Mouse (Mus musculus) left cerebral cortex, postnatal 36 days (tissue): ENCODE data around the gene Ap5z1. TPM values are rescaled to one million over a fixed set of nuclear protein-coding genes. Genes with fewer than 3 reads are reported as not detected.
A peak's percentile ranks its signal among the peaks of the same experiment; 100 is the strongest.

Source experiments
- DNase-seq, 2 experiments: peaks; one replicate each; pipeline ENCODE4 v3.0.0; 2021 to 2022; ENCODE audit warnings: low spot score in 2 of 2, mixed read lengths in 1 of 2
- intact Hi-C: fragments of 180-260 bp; cut with DNase I; formaldehyde crosslinking; loops from one replicate; pipeline ENCODE4 v1.15.1; 2025
- total RNA-seq, 2 experiments: library from RNA; stranded (reverse); gene quantifications; 2 replicates each; pipeline ENCODE4 v1.2.3; 2021

Ap5z1 gene
- total RNA-seq, 2 experiments from 2014 or later: 21.4 to 22.4 TPM

DNA sequence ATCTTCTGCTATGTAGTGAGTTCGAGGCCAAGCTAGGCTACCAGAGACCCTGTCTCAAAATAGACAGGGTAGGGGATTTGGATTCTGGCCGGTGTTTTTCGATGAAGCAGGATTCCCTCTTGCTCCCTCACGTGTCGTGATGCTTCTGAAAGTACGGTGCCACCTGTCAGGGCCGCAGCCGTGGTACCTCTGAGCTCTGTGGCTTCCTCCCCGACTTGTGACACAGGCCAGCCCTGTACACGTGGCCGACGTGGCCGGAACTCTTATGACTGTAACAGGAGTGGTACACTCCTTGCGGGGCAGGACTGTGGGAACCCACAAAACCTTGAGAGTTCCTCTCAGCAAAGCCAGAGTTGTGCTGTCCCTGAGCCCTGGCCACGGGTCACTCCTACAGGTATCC is 28.0 kb upstream of the Ap5z1 start:
- no peak for DNase-seq
- intact Hi-C loops: no loop called here

DNA sequence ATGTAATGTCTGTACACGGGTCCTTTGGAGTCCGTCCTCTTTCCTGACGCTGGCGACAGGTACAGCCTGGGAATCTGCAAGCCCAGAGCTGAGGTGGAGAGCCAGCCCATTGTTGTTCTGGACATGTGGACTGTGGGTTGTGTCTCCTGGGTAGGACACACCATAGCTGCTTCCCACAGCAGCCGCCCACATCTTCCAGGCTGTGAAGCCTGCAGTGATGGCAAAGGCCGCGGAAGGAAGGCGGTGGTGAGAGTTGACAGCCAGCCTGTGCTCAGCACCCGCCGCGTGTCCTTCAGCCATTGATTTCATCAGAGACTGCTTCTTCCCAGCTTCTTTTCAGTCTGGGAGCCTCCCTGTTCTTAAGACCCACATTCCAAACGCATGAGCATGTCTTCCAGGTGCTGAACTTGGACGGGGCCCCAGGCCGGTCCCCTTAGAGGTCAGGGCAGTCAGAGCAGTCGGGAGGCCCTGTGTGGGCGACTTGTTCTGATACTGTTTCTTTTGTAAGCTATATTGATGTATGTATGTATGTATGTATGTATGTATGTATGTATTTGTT is 25.3 kb upstream of the Ap5z1 start:
- intact Hi-C loops: no loop called here
- peak; percentile 67 to 74 for DNase-seq

DNA sequence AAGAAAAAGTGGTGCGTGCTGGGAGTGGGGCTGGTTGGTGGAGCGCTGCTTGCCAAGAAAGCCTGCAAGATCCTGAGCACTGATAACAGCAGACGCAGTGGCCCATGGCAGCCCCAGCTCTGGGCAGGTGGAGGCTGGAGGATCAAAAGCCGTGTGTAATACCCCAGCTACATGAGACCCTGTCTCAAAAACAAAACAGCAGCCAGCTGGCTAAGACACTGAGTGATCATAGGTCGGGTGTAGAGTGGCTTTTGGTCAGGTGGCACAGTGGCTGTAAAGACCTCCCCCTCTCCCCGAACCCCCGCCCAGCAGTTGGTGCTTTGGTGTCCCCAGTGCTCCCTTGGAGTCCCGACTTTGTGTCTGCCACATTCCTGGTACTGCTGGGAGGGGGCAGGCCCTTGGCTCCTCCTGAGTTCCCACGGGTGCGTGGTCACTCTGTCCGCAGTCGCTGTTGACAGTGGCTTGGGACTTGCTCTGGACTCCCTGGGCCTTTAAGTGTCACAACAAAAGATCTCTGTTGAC is 23.8 kb upstream of the Ap5z1 start:
- intact Hi-C loops: loop anchor here (10.0 kb wide), 1 partner anchor 1595 kb away; no protein-coding TSS in a partner anchor
- DNase-seq: no peak

DNA sequence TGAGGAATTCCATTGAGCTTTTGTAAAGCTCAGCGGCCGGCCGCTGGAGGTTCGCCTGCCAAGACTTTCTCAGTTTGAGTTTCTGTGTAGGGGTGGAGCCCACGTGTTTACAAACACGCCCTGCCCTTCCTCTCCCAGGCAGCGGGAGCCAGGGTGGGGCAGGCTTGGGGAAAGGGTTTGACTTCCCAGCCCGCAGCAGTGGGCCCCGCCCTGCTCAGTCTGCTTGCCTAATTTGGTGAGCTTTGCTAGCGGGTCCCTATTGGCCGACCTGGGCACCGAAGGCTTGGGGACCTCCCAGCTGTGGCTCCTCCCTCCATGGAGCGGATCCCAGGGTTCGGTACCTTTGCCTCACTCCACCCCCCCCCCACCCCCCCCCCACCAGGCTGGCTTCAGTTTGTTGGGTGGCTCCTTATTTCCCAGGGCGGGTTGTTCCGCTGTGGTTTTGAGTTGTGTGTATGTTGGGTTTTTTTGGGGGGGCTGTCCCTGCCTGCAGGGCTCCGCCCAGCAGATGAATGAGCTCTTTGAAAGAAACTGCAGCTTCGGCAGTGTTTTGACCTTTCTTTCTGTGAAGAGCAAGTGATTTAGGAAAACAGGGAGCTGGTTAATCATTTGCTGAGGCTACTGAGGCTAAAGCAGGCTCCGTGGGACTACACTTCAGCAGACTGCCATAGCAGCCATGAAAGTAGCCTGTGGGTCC is 23.1 kb upstream of the Ap5z1 start:
- intact Hi-C loops: loop anchor here (10.0 kb wide), 1 partner anchor 1596 kb away; no protein-coding TSS in a partner anchor

DNA sequence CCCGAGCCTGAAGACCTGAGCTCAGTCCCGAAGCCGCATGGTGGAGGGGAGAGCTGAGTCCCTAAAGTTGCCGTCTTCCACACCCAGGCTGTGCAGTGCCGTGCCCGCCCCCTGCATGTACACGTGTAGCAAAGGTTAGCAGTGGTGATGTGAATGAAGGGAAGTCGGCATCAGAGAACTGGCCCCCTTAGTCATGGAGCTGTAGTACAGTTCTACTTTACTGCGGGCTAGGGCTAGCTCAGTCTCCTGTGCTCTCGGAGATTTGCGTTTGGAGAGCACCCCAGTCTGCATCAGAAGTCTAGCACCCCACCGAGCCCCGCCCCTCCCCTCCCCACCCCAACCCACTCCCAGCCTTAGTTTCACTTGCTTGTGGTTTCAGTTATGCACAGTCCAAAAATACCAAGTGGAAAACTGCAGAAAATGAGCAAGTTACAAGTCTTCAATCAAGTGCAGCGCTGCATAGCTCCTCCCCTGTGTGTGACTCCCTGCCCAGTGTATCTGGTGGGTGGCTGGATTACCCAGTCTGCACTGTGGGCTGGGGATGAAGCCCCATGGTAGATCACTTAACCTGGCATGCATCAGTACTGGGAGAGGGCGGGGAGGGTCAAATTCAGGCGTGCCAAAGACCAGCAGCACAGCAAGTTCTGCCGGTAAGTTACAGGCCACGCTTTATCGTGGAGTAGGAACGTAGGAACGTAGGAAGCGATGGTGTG is 22.3 kb upstream of the Ap5z1 start:
- no peak for DNase-seq
- intact Hi-C loops: loop anchor here (10.0 kb wide), 1 partner anchor 1597 kb away; no protein-coding TSS in a partner anchor

More for the DNA sequence above, 23.1 kb upstream of the Ap5z1 start:
- peak; percentile 50 to 68 for DNase-seq

DNA sequence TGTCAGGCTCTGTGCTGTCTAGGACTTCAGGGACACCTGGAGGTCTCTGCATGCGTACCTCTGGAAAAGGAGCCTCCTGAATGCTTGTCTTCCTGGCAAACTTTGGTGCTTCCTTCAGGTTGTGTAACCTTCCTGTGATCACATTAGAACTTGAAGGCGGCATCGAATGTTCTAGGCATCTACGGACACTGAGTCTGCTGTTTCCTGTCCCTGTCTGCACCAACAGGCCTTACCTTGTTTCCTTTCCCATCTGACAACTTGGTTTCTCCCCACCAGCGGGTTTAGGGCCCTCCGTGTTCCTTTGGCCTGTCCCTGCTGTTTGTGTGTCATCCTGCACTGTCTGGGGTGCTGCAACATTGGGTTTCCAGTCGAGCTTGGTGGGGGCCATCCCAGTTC is 21.7 kb upstream of the Ap5z1 start:
- no peak for DNase-seq
- intact Hi-C loops: loop anchor here (10.0 kb wide), 1 partner anchor 1597 kb away; no protein-coding TSS in a partner anchor

DNA sequence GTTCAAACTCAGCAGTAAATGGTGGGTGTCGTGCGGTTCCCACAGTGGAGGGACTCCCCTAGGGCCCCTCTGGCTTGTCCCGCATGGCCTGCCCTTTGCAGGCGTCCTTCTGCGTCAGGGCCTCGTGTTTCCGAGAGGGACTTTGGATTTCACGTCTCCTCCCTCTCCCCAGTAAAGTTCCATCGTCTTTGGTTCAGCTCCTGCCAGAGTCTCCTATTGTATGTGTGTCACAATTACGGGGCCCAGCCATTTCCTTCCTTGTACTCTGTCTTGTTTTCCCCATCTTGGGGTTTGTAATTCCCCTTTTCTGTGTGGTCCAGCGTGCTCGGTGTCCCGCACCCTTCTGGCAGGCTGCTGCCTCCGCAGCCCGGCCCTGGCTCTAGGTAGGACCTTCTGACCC is 20.2 kb upstream of the Ap5z1 start:
- DNase-seq: no peak
- intact Hi-C loops: loop anchor here (10.0 kb wide), 1 partner anchor 1599 kb away; no protein-coding TSS in a partner anchor

DNA sequence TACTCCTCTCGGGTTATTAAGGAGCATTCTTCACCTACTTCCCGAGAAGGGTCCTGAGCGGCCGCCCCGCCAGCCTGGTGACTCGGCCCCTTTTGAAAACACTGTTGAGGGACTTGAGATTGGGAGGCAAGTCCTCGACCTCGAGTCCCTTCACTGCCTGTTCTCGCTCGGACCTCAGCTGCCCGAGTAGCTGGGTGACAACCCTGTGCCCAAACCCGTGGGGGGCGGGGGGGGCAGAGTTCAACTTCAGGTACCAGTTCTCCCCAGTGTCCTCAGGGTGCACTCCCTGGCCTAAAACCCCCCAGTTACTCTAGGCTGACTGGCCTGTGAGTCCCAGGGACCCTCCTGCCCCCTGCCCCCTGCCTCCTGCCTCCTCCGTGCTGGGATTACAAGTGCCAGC is 19.8 kb upstream of the Ap5z1 start:
- no peak for DNase-seq
- intact Hi-C loops: loop anchor here (10.0 kb wide), 1 partner anchor 1599 kb away; no protein-coding TSS in a partner anchor

DNA sequence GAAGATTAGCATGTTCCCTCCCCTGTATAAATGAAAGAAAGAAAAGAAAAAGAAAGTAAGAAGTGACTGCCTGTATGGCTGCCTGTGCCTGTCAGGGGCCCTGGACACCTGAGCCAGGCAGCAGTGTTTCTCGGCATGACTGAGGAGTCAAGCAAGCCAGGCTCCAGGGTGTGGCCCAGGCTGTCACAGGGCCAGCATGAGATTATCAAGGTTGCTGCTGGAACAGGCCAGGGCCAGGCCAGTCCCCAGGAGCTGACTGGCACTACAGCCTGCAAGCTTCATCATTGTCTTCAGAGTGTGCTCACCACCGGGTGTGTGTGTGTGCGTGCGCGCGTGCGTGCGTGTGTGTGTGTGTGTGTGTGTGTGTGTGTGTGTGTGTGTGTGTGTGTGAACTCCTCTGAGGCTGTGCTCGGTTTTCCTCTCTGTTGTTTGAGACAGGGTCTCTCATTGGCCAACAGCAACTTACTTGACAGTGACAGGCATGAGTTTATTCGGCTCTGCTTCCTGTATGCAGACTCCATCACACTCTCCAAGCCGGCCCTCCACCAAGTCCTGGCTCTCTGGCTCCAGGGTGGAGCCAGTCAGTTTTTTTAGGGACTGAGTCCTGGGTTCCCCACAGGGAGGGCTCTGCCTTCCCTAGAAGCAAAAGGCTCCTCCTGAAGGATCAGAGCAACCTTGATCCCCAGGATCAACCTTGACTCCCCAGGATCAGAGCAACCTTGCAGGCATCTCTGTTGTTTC is 18.8 kb upstream of the Ap5z1 start:
- intact Hi-C loops: loop anchor here (1.0 to 10.0 kb wide), 2 partner anchors 43 to 1600 kb away; no protein-coding TSS in a partner anchor
- no peak for DNase-seq

DNA sequence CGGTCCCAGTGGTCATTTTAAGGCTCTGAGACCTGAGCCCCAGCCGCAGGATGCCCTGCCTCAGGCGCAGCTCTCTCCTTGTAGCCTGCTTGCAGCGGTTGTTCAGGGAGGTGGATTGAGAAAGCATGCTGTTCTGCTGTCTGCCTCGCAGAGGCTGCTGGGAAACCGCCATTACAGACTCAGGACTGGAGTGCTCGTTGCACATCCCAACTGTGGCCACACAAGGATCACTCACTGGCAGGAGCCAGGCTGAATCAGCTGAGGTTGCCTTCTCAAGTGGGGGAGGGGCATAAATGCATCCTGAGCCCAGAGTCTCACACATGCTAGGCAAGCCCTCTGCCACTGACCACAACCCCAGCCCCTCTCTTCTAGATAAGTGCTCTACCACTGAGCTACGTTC is 18.0 kb upstream of the Ap5z1 start:
- intact Hi-C loops: loop anchor here (1.0 to 10.0 kb wide), 2 partner anchors 43 to 1601 kb away; no protein-coding TSS in a partner anchor
- DNase-seq: no peak

DNA sequence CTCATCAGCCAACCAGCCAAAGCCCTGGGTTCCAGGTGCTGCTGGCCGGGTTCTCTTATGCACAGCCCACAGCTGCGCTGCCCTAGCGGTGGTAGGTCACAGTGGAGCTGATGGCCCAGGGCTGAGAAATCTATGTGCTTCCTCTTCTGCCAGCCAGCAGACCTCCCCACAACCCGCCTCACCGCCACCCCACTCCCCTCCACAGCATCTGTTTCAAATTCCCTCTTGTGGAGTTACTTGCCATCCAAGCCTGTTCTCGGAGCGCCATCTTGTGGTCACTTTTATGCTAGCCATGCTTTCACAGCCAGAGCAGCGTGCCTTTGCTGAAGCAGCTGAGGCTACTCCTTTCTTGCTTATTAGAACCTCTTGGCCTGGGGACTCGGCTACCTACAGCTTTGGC is 15.7 kb upstream of the Ap5z1 start:
- intact Hi-C loops: loop anchor here (2.0 to 10.0 kb wide), 2 partner anchors 81 to 1603 kb away; no protein-coding TSS in a partner anchor

DNA sequence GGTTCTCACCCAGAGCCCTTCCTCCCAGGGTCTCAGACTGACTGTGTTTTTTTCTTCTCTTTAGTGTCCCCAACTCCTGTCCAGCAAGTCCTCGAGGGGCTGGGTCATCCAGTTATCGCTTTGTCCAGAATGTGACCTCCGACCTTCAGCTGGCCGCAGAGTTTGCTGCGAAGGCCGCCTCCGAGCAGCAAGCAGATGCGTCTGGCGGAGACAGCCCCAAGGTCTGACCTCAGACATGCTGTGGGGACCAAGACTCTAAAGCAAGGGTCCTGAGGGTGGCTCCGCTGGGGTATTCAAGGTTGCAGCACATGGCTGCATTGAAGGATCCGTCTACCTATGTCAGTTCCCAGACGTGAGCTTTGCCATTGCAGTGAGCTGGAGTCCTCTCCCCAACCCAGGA is 15.1 kb upstream of the Ap5z1 start:
- intact Hi-C loops: loop anchor here (2.0 to 10.0 kb wide), 2 partner anchors 82 to 1604 kb away; no protein-coding TSS in a partner anchor
- no peak for DNase-seq

More for the DNA sequence above, 15.7 kb upstream of the Ap5z1 start:
- DNase-seq: peak; percentile 84 to 89

DNA sequence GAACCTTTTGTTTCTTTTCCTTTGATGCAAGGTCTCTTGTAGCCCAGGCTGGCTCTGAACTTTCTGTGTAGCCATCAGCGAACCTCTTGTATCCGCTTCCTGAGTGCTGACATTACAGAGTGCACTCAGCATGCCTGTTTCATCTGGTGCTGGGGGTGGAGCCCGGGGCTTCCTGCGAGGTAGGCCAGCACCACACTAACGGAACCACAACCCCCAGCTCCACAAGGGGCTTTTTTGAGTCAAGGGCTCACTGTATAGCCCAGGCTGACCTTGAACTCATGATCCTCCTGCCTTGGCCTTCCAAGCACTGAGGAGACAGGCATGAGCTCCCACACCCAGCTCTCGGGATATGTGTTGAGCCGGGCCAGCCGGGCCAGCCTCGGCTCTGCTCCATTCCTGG is 12.9 kb upstream of the Ap5z1 start:
- intact Hi-C loops: no loop called here
- DNase-seq: no peak

DNA sequence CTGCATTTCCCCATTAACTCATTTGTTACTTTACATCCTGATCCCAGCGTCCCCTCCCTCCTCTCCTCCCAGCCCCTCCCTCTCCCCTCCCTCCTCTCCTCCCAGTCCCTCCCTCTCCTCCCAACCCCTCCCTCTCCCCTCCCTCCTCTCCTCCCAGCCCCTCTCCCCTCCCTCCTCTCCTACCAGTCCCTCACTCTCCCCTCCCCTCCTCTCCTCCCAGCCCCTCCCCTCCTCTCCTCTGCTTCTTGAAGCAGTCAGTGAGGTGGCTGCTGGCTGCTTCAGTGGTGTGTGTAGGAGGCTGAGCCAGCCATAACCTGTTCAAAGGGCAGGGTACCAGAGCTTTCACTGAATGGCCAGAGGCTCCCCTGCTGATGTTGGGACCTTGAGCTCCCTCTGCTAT is 12.0 kb upstream of the Ap5z1 start:
- intact Hi-C loops: no loop called here
- no peak for DNase-seq

DNA sequence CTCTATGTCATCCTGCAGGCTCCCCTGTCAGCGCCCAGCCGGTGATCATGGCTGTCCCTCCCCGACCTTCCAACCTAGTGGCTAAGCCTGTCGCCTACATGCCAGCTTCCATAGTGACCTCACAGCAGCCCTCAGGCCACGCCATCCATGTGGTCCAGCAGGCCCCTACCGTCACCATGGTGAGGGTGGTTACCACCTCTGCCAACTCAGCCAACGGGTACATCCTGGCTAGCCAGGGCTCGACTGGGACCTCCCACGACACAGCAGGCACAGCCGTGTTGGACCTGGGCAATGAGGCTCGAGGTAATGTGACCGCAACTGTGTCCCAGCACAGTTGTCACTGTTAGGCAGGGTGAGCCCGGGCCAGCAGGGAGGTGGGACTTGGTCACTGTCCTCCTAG is 10.0 kb upstream of the Ap5z1 start:
- intact Hi-C loops: no loop called here
- DNase-seq: no peak

DNA sequence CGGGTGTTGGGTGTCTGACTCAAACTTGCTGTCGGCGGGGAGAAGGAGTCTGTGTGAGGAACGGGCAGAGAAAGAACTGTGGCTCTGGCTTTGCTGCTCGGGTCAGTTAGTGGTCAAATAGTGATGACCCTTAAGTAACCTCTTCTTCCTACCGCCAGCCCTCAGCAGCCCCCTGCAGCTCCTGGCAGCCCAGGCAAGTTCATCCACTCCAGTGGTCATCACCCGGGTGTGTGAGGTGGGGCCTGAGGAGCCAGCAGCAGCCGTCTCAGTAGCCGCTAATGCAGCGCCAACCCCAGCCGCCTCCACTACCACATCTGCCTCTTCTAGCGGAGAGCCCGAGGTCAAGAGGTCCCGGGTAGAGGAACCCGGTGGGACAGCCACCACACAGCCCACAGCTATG is 7.4 kb upstream of the Ap5z1 start:
- DNase-seq: no peak

DNA sequence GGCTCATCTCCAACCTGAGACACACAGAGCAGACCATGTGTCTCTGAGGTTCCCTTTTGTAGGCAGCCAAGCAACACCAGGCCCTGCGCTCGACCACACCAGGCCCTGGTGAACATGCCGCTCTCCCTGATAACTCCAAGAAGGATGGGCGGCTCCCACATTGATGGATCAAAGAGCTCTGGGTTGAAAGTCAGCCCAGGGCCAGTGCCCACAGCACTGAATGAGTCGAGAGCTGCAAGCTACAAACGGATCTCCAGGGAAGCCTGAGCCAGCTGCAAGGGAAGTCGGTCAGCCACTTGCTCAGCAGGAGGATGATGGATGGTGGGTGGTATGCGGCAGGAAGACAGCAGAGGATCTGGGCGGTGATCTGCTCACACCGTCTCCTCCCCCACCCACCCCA is 6.4 kb upstream of the Ap5z1 start:
- intact Hi-C loops: no loop called here
- peak in 1 of 2 experiments; percentile 55 for DNase-seq

More for the DNA sequence above, 7.4 kb upstream of the Ap5z1 start:
- intact Hi-C loops: no loop called here

DNA sequence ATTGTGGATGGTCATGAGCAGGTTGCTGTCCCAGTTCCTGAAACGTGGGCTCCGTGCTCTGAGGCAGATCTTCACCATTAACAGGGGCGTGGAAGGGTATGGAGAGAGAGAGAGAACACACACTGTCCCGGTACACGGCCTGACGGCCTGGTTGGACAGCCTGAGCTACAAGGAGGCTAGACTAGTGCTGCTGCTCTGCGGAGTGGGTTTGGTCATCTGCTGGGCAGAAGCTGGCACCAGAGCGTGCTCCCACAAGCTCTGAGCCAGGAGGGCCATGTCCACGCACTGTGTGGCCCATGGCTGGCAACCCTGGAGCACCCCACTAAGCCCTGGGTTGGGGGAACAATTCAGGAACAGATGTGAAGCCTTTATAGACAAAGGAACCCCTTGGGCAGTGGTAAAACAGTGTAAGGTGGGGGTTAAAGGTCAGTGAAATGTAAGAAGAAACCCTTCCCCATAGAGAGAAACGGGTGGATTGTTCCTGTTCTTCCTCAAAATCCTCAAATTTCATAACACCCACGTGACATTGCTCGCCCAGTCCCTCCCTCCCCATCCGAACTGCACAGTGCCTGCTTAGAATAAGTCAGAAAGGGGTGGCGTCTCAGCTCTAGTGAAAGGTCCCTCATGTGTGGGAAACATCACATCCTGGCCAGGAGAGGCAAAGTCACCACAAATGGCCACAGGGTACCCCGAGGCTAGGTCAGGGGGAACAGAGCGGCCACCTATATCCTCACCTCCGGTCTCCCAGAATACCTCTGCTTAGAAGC is 4.8 kb upstream of the Ap5z1 start:
- DNase-seq: no peak

DNA sequence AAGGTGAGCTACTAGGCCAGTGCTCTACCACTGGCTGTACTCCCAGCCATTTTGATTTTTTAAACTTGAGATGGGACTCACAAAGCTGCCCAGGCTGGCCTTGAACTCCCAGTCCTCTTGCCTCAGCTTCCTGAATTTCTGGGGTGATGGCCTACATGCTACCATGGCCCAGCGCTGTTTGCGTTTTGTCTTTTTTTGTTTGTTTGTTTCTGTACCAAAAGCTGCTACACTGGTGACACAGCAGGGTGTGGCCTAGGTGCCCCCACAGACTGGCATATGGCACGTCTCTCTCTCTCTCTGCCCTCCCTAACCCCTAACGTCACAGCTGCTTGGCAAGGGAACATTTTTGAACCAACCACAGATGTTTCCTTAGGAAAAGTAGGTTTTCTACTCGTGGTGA is 3.9 kb upstream of the Ap5z1 start:
- no peak for DNase-seq
- intact Hi-C loops: no loop called here

More for the DNA sequence above, 4.8 kb upstream of the Ap5z1 start:
- intact Hi-C loops: no loop called here
